Mouse (Mus musculus): ENCODE results near the gene Parp1.
"Not testable (repeated sequence)": the region's sequence is repeated elsewhere in the genome, so short reads cannot be mapped to it uniquely, and the experiment has no call there.

Gene Parp1

DNA sequence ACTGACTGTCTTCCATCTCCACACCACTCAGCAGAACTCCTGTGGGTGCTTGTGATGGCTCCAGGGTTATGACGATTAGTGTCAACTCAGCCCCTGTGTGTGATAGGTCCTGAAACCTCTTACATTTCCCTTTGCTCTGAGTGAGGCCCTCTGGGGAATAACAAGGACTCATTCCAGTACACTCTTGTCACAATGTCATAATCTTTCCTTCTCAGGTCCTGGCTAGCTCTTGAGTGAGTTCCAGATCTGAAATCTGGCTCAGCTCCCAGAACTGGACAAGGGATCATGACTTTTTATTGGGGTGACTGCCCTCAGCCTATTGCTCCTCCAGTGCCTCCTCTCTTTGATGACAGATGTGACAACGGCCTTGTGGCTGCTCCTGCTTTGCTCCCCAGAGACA, 57.4 kb downstream of the Parp1 start:
- DNase-seq (ENCODE audit: low read depth, low spot score) = no peak

DNA sequence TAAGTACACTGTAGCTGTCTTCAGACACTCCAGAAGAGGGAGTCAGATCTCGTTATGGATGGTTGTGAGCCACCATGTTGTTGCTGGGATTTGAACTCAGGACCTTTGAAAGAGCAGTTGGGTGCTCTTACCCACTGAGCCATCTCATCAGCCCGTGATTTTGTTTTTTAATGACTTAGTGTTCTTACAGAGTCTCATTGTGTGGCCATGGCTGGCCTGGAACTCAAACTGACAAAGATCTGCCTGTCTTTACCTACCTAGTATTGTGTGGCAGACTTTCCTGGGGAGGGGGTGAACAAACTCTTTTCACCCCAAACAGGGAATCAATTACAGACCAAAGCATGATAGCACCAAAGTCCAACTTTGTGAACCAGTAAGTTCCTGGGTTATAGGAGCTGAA, 69.1 kb downstream of the Parp1 start:
- DNase-seq (ENCODE audit: low read depth, low spot score) = not testable (repeated sequence)

GRCm38 (mm10) chr1:180639416-180640401, 71.0 kb downstream of the Parp1 start:
- DNase-seq (ENCODE audit: low read depth, low spot score) = no peak

DNA sequence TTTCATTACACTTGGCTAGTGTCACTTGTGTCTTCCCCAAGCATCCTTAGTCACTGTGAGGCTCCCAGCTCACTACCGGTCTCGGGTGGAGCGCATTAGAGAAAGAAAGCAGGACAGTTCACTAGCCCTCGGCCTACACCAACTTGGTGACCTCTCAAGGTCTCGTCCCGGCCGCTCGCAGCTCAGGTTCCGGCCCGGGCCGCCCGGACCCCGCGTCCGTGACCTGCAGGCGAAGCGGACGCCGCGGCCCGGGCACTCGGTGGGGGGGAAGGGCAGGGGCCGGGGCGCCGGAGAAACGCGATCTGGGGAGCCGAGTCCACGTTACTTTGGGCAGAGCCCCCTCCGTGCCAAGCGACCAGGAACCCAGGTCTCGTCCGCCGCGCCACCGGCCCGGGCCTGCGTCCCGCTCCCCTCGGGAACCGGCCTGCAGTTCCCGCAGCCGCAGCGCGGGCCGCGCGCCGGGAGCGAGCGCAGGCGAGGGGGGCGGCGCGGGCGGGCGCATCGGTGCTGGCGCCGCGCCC, 71.9 kb downstream of the Parp1 start:
- DNase-seq (ENCODE audit: low read depth, low spot score) = no peak

- peak; percentile 77 for DNase-seq (ENCODE audit: low read depth, low spot score)
These were observed 72.4 kb downstream of the Parp1 start, which contains the start of gene Lin9 for GRCm38 (mm10) chr1:180641137-180641517. TSS of gene Lin9 (plus strand) at chr1:180641150.

- no peak for DNase-seq (ENCODE audit: low read depth, low spot score)
These were observed 72.9 kb downstream of the Parp1 start for GRCm38 (mm10) chr1:180641518-180642227.

DNA sequence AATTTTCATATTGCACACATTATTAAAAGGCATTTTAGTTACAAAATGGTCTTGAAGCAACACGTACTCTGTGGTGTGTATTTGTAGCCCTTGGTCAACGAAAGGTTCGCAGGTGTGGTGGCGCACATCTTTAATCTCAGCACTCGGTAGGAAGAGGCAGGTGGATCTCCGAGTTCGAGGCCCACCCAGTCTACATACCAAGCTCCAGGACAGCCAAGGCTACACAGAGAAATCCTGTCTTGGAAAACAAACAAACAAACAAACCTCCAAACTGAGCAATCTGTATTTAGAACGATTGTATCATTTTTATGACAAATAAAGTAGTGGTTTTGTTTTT, 73.5 kb downstream of the Parp1 start:
- no peak for DNase-seq (ENCODE audit: low read depth, low spot score)
